Mouse (Mus musculus) liver, embryonic 12.5 days (tissue): ENCODE measurements around the gene Hk1. TPM values are rescaled to one million over a fixed set of nuclear protein-coding genes. Genes with fewer than 3 reads are reported as not detected.

Source experiments
- ATAC-seq: fragments of 200-750 bp; cut with Nextera tagmentation; 2 replicates; pipeline ENCODE4 v1.8.0; 2017; ENCODE audit warnings: moderate number of reproducible peaks, mild to moderate bottlenecking, moderate library complexity
- H3K27ac ChIP-seq: fragments of 300-500 bp; sonication (generic); 2 replicates; pipeline ENCODE4 v1.5.1; 2016; ENCODE audit warnings: mild to moderate bottlenecking
- H3K27me3 ChIP-seq: fragments of 300-500 bp; sonication (generic); replicated peaks from 2 replicates; pipeline ENCODE4 v1.6.1; 2016; ENCODE audit warnings: mild to moderate bottlenecking, moderate library complexity
- H3K36me3 ChIP-seq: fragments of 300-500 bp; sonication (generic); 2 replicates; pipeline ENCODE4 v1.6.1; 2016; ENCODE audit warnings: mild to moderate bottlenecking, moderate library complexity
- H3K4me1 ChIP-seq: fragments of 300-500 bp; sonication (generic); 2 replicates; pipeline ENCODE4 v1.6.1; 2016
- H3K4me2 ChIP-seq: fragments of 300-500 bp; sonication (generic); 2 replicates; pipeline ENCODE4 v1.6.1; 2016; ENCODE audit warnings: mild to moderate bottlenecking, moderate library complexity
- H3K4me3 ChIP-seq: fragments of 300-500 bp; sonication (generic); 2 replicates; pipeline ENCODE4 v1.5.1; 2016; ENCODE audit warnings: mild to moderate bottlenecking, moderate library complexity
- H3K9ac ChIP-seq: fragments of 300-500 bp; sonication (generic); 2 replicates; pipeline ENCODE4 v1.6.1; 2016; ENCODE audit warnings: mild to moderate bottlenecking, moderate library complexity
- H3K9me3 ChIP-seq: fragments of 300-500 bp; sonication (generic); replicated peaks from 2 replicates; pipeline ENCODE4 v1.6.1; 2016; ENCODE audit warnings: mild to moderate bottlenecking, moderate library complexity
- WGBS: fragments of 180-500 bp; shearing (Covaris S2); methylation state at CpG from one replicate; pipeline ENCODE4 v1.1.7; 2016; ENCODE audit not compliant: insufficient replicate concordance; 5-methylcytosine and 5-hydroxymethylcytosine counted together
- polyA plus RNA-seq: library from polyadenylated mRNA; unstranded; fragments of >200 nt; fragmentation: Nextera tagmentation; extraction: Ambion mirVana; gene quantifications from 2 replicates; pipeline ENCODE4 v1.2.1, GENCODE M21; 2016

Hk1 gene
- polyA plus RNA-seq, 1 experiment from 2014 or later = 130 TPM

DNA sequence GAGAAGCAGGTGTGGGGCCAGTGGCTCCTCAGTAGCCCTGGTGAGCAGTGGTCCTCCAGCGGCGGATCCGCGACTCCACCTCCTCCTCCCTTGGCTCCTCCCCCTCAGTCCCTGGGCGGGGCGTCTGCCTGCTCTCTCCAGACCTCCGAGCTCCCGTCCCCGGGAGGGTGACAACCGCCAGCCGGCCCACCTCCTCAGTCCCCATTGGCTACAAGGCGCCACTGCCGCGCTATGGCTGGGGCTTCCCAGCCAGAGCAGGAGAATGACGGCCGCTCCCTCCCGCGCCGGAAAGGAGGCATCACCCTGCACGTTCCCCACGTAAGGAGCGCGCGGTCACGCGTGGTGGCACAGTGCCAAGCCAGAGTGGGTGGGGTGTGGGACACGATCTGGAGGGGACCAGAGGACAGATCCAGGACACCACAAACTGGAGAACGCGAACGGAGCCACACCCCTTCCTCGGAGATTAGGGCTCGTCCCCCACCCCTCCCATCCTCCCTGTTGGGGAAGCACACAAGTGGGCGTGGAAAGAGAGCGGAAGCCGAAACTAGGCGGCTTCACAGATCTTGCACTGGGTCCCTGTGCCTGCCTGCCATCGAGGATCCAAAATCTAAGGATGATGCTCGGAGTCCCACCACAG is 39.5 kb downstream of the Hk1 start:
- no peaks in the 10 kb centered on the region for H3K27me3 ChIP-seq
- 1% methylated on average over 38 of the region's 38 CpGs for WGBS
- peak overlapping the region; percentile 90 for H3K9ac ChIP-seq
- peak overlapping the region; percentile 82 for H3K4me3 ChIP-seq
- H3K4me1 ChIP-seq = peaks cover 93% of the 10 kb centered on the region
- H3K36me3 ChIP-seq = peaks cover 20% of the 10 kb centered on the region
- peak overlapping the region; percentile 97 for H3K4me2 ChIP-seq
- peak overlapping the region; percentile 99 for H3K27ac ChIP-seq
- peak; percentile 87 for ATAC-seq
- no peaks in the 10 kb centered on the region for H3K9me3 ChIP-seq

DNA sequence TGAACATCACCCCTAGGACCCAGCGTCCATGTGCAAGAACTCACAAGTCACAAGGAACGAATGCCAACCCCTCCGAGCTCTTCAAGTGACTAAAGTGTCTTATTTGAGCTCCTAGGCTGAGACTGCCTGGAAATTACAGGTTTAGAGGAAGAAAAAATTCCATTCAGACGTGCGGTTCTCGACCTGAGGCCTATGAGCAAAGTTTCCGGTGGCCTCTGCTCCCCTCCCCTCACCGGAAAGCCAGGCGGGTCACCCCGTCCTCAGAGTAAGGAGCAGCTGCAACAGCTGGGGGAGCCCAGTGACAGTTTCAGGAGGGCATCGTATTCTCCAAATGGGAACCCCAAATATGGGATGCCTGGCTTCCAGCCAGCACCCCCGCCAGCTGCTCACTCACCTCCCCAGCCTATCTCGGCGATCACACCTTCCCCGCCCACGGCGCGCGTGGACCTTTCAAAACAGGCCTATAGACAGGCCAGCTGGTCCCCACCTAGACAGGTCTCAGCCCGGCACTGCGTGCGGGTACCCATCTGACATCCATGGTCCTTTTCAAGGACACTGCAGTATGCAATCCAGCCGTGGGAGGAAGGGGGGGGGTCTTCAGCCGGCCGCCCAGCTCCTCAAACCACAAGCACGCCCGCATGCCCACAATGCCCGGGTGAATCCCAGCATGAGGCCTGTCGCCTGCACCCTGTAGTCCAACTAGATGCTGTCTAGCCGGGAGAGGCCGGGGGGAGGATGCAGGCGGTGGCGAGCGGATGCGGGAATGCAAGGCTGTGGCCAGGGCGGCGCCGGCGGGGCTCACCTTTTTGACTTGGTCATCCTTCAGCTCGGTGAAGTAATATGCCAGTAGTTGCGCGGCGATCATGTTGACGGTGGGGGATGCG is 40.3 kb downstream of the Hk1 start:
- peak; percentile 3; the same call in 1 of the 2 replicates for ATAC-seq
- H3K4me2 ChIP-seq = peak overlapping the region; percentile 97

DNA sequence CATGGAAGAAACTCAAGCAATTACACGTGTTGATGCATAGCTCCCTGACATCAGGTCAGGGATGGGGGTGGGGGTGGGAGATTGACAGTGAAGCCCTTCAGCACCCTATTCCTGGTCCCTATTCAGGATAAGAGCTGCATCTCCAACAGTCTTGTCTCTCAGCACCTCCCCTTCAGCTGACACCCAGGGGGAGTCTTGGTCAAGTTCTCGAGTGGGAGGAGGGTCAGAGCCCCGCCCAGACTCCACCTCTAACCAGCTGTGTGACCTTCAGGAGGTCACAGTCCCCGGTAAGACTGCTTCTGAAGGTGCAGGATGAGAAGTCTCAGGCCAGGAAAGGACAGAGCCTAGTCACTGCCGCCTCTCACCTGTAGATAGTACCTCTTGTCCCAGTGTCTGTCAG is 41.1 kb downstream of the Hk1 start:
- Histone ChIP-seq H3K36me3 (peaks cover 20% of the 10 kb centered on the region), H3K27me3 (no peaks in the 10 kb centered on the region), H3K4me2 (peak overlapping the region; percentile 97), H3K27ac (peak overlapping the region; percentile 99), H3K4me3 (peak overlapping the region; percentile 82), H3K9me3 (no peaks in the 10 kb centered on the region), H3K4me1 (peaks cover 93% of the 10 kb centered on the region), H3K9ac (peak overlapping the region; percentile 90)
- no peak for ATAC-seq
- 25% methylated on average over 5 of the region's 5 CpGs for WGBS

More for the DNA sequence above, 40.3 kb downstream of the Hk1 start:
- H3K27me3 ChIP-seq = no peaks in the 10 kb centered on the region
- 2% methylated on average over 45 of the region's 45 CpGs for WGBS
- no peaks in the 10 kb centered on the region for H3K9me3 ChIP-seq
- H3K4me1 ChIP-seq = peaks cover 93% of the 10 kb centered on the region
- H3K27ac ChIP-seq = peak overlapping the region; percentile 99
- peak overlapping the region; percentile 90 for H3K9ac ChIP-seq
- H3K36me3 ChIP-seq = peaks cover 20% of the 10 kb centered on the region
- H3K4me3 ChIP-seq = peak overlapping the region; percentile 82

DNA sequence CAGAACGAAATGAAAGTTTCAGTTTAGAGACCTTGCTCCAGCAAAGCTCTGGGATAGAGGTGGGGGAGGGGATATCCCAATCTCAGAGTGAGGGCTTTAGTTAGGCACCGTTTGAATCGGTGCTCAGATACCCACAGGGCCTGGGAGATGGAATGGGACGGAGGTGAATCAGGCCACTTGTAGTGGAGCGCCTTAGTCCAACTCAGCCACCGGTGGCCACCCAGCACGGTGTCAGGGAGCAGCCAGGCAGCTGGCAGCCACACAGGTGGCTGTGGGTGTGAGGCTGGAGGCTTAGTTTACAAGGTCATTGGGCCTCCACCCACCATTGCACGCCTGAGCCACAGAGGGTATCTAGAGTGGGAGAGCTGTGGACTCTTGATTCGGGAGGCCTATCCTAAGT is 41.5 kb downstream of the Hk1 start:
- Histone ChIP-seq H3K36me3 (peaks cover 20% of the 10 kb centered on the region), H3K9ac (peak overlapping the region; percentile 90), H3K9me3 (no peaks in the 10 kb centered on the region), H3K27ac (peak overlapping the region; percentile 99), H3K4me2 (peak overlapping the region; percentile 97), H3K4me3 (peak overlapping the region; percentile 82), H3K27me3 (no peaks in the 10 kb centered on the region), H3K4me1 (peaks cover 93% of the 10 kb centered on the region)
- WGBS = 50% methylated on average over 9 of the region's 9 CpGs
- ATAC-seq = no peak

DNA sequence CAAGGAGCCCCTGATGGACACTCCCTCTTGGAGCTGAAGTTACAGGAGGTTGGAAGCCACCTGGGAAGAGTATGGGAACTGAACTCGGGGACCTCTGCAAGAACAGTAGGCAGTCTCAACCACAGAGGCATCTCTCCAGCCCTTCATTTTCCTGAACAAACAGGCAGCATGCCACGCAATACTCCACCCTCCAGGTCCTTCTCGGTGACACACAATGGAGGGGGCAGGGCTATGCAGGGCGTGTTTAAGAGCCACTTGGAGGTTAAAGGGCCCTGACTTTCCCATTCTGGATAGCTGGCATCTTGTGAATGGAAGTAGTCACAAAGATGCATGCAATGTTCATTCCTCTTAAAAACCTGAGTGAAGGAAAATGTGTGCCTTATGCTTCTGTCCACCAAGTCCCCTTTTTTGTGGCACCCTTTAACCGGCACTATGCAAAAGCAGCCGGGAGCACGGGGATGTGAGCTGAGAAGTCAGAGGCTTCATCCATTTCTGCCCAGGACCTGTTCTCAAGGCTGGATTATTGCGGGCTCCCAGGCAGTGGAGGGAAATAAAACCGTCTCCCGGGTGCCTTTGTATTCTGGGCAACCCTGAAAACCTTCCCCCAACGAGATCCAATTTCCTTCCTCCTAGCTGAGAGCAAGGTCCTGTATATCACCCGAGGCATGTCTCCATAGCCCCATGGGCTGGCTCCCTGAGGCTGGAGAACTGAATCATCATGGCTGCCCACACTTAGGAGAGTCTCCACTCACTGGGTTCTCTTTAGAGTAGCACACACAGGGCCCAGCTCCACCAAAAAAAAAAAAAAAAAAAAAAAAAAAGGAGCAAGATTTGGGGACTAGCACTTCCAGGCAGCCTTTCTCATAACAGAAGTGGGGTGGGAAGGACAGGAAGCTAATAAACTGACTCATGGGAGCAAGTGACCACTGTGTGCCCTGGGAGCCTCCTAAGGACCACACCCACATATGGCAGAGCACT is 42.8 kb downstream of the Hk1 start:
- peak overlapping the region; percentile 90 for H3K9ac ChIP-seq

DNA sequence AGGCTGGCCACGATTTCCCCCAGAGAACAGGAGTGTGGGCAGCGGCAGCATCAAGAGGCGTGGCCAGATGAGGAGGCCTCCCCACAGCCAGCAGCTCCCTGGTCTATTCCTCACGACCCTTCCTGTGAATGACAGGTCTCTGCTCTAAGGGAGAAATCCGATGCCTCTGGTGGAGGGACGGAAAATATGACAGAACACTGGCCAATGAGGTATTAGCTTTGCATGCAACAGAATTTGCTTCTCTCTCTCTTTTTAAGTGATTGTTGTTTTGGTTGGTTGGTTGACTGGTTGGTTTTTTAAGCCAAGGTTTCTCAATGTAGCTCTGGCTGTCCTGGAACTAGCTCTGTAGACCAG is 44.3 kb downstream of the Hk1 start:
- Histone ChIP-seq H3K4me3 (peak overlapping the region; percentile 4), H3K36me3 (peaks cover 29% of the 10 kb centered on the region), H3K9me3 (no peaks in the 10 kb centered on the region), H3K27me3 (no peaks in the 10 kb centered on the region), H3K4me1 (peaks cover 94% of the 10 kb centered on the region), H3K27ac (peak overlapping the region; percentile 99), H3K9ac (peak overlapping the region; percentile 13; the same call in 1 of the 2 replicates), H3K4me2 (peak overlapping the region; percentile 97)
- no peak for ATAC-seq
- 12% methylated on average over 6 of the region's 6 CpGs for WGBS

More for the DNA sequence above, 42.8 kb downstream of the Hk1 start:
- no peak overlapping the region for H3K4me3 ChIP-seq
- ATAC-seq = no peak
- H3K9me3 ChIP-seq = no peaks in the 10 kb centered on the region
- H3K27ac ChIP-seq = peak overlapping the region; percentile 99
- H3K4me1 ChIP-seq = peaks cover 93% of the 10 kb centered on the region
- no peaks in the 10 kb centered on the region for H3K27me3 ChIP-seq
- H3K36me3 ChIP-seq = peaks cover 20% of the 10 kb centered on the region
- WGBS = 22% methylated on average over 12 of the region's 12 CpGs
- peak overlapping the region; percentile 97 for H3K4me2 ChIP-seq

DNA sequence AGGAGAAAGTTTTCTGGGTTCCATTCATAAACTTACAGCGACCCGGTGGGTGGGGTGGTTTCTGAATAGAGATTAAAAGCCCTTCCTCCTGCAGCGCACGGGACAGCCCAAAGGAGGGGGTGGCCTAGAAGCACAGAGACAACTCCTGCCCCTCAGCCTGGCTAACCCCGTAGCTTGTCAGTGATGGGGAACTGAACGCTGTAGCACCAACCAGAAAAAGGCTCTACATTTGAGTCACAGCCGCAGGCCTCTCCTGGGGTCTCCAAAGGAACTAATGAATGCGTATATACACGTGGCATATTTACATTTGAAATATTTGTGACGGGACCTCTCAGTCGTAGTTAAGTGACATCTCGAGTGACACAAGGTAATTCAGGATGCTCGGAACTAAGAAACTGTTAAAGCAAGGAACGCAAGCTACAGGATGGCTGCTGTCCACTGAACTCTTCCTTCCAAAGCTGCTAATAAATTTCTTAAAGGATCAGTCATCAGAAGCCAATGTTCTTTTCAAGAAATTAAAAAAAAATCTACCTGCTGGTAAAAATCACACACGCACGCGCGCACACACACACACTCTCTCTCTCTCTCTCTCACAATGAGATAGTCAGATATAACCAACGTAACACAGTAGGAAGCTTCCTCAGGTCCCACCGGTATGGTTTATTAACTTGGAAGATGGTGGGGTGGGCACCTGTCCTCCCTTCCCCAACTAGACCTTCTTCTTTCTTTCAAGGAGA is 44.9 kb downstream of the Hk1 start:
- Histone ChIP-seq H3K4me3 (peak overlapping the region; percentile 4), H3K4me1 (peaks cover 99% of the 10 kb centered on the region), H3K4me2 (peak overlapping the region; percentile 97), H3K27me3 (no peaks in the 10 kb centered on the region), H3K9ac (peak overlapping the region; percentile 13; the same call in 1 of the 2 replicates), H3K36me3 (peaks cover 34% of the 10 kb centered on the region), H3K9me3 (no peaks in the 10 kb centered on the region), H3K27ac (peak overlapping the region; percentile 99)
- 47% methylated on average over 20 of the region's 20 CpGs for WGBS
- 0 out of 2 replicates have a peak, but pooled peaks have one; percentile 24 for ATAC-seq

DNA sequence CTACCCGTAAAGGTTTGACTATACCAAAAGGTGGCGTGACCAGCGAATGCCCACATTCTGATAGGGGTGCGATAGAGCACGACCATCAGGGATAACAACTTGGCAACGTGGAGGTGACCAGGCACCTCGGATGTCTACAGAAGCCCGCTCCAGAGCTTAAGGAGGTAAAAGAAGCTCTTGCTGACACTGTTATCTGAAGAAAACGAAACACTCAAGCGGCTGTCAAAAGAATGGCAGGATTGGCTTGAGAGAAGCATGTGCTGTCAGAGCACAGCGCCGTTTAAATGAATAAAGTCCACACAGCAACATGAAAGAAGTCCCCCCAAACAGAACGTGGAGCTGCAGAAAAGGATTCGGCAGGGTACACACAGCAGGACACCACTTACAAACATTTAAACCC is 46.4 kb downstream of the Hk1 start:
- 61% methylated on average over 14 of the region's 14 CpGs for WGBS
- no peaks in the 10 kb centered on the region for H3K27me3 ChIP-seq
- H3K27ac ChIP-seq = peak overlapping the region; percentile 99
- ATAC-seq = no peak
- peaks cover 39% of the 10 kb centered on the region for H3K36me3 ChIP-seq
- peak overlapping the region; percentile 48 for H3K4me3 ChIP-seq
- H3K9me3 ChIP-seq = no peaks in the 10 kb centered on the region
- peaks cover 100% of the 10 kb centered on the region for H3K4me1 ChIP-seq
- peak overlapping the region; percentile 71 for H3K9ac ChIP-seq
- H3K4me2 ChIP-seq = peak overlapping the region; percentile 82

DNA sequence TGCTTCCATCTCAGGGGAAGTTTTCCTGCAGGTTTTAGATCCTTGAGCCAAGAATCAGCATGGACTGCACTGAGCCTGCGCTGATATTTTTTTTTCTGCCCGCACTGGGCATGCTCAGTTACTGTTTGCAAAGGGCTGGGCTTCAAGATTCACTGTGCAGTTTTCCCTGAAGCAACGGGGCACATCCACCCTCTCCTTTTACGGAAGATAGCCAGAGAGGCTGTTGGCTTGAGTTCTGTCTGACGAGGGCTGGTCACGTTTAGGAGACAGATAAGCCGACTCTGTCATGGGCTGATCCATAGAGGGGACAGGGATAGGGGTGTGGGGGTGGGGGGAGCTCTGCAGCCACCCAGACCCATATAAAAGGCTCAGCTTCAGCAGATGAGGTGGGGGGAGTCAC is 47.2 kb downstream of the Hk1 start:
- Histone ChIP-seq H3K4me3 (peak overlapping the region; percentile 48), H3K36me3 (peaks cover 33% of the 10 kb centered on the region), H3K4me2 (peak overlapping the region; percentile 82), H3K4me1 (peaks cover 100% of the 10 kb centered on the region), H3K27ac (peak overlapping the region; percentile 99), H3K27me3 (no peaks in the 10 kb centered on the region), H3K9me3 (no peaks in the 10 kb centered on the region), H3K9ac (peak overlapping the region; percentile 71)
- WGBS = 15% methylated on average over 7 of the region's 7 CpGs
- peak; percentile 83 for ATAC-seq

DNA sequence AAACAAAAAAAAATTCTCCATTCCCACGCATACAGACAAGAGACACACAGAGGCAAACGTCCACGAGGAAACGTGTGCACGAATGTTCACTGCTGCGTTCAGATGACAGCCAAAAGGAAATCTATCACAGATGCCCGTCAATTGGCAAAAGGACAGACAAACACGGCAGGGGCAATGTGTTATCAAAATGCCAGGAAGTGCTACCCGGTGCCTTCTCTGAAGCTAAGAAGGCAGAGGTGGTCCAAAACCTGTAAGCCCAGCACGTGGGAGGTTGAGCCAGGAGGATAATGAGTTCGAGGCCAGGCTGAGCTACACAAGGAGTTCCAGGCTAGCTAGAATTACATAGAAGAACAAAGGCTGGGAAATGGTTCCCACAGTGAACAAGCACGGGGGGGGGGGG is 47.9 kb downstream of the Hk1 start:
- Histone ChIP-seq H3K4me1 (peaks cover 100% of the 10 kb centered on the region), H3K27ac (peak overlapping the region; percentile 99), H3K9ac (peak overlapping the region; percentile 71), H3K4me2 (peak overlapping the region; percentile 82), H3K36me3 (peaks cover 33% of the 10 kb centered on the region), H3K27me3 (no peaks in the 10 kb centered on the region), H3K4me3 (peak overlapping the region; percentile 48), H3K9me3 (no peaks in the 10 kb centered on the region)
- WGBS = 42% methylated on average over 12 of the region's 12 CpGs
- no peak for ATAC-seq

DNA sequence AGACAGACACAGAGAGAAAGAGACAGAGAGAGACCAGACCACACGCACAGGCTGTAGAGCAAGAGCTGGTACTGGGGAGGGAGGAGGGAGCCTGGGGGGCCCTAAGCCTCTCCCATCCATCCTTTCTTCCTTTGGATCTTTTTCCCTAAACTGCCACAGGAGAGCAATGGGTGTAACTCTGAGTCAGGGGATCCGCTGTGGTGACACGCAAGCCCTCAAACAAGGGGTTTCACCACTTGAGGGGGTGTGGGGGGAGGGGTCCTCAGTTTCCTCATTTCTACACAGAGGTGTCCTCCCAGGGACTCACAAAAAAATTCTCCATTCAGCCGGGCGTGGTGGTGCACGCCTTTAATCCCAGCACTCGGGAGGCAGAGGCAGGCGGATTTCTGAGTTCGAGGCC is 48.4 kb downstream of the Hk1 start:
- 72% methylated on average over 9 of the region's 9 CpGs for WGBS
- Histone ChIP-seq H3K36me3 (peaks cover 29% of the 10 kb centered on the region), H3K4me1 (peaks cover 100% of the 10 kb centered on the region), H3K27me3 (no peaks in the 10 kb centered on the region), H3K9ac (peak overlapping the region; percentile 19; the same call in 1 of the 2 replicates), H3K4me2 (peak overlapping the region; percentile 82), H3K4me3 (no peak overlapping the region), H3K9me3 (no peaks in the 10 kb centered on the region), H3K27ac (peak overlapping the region; percentile 99)
- no peak for ATAC-seq
